Mouse (Mus musculus) olfactory bulb, adult 2 months (tissue): ENCODE data around the gene Tspan4. TPM values are rescaled to one million over a fixed set of nuclear protein-coding genes. Genes with fewer than 3 reads are reported as not detected.

Experiments
- H3K27ac ChIP-seq: fragments of 200-500 bp; 2 replicates; pipeline ENCODE4 v1.5.1; 2012; ENCODE audit warnings: low read depth, low read length; ENCODE audit not compliant: insufficient read depth
- H3K4me1 ChIP-seq: fragments of 200-500 bp; 2 replicates; pipeline ENCODE4 v1.6.1; 2012; ENCODE audit warnings: low read length; ENCODE audit not compliant: control insufficient read depth, insufficient read depth
- H3K4me3 ChIP-seq: fragments of 200-500 bp; 2 replicates; pipeline ENCODE4 v1.5.1; 2012; ENCODE audit warnings: mild to moderate bottlenecking, low read depth, low read length, moderate library complexity; ENCODE audit not compliant: insufficient read depth
- CTCF ChIP-seq: fragments of 200-500 bp; IDR thresholded peaks from 2 replicates; pipeline ENCODE4 v1.5.1; 2012; ENCODE audit warnings: low read depth, mild to moderate bottlenecking, low read length, moderate library complexity; ENCODE audit not compliant: insufficient read depth
- POLR2A ChIP-seq: fragments of 200-500 bp; IDR thresholded peaks from 2 replicates; pipeline ENCODE4 v1.6.1; 2012; ENCODE audit warnings: mild to moderate bottlenecking, low read depth, low read length, moderate library complexity; ENCODE audit not compliant: insufficient read depth
- WGBS: fragments of 180-500 bp; shearing (Covaris S2); methylation state at CpG from one replicate; pipeline ENCODE4 v1.1.7; 2018; 5-methylcytosine and 5-hydroxymethylcytosine counted together
- polyA plus RNA-seq: library from polyadenylated mRNA; stranded (reverse); fragments of >200 nt; gene quantifications from 2 replicates; pipeline ENCODE4 v1.2.4, GENCODE M21; 2012; ENCODE audit warnings: low replicate concordance; ENCODE audit not compliant: missing spikeins, insufficient read depth, insufficient read length

Gene Tspan4
- polyA plus RNA-seq, 1 experiment, result not detected

DNA sequence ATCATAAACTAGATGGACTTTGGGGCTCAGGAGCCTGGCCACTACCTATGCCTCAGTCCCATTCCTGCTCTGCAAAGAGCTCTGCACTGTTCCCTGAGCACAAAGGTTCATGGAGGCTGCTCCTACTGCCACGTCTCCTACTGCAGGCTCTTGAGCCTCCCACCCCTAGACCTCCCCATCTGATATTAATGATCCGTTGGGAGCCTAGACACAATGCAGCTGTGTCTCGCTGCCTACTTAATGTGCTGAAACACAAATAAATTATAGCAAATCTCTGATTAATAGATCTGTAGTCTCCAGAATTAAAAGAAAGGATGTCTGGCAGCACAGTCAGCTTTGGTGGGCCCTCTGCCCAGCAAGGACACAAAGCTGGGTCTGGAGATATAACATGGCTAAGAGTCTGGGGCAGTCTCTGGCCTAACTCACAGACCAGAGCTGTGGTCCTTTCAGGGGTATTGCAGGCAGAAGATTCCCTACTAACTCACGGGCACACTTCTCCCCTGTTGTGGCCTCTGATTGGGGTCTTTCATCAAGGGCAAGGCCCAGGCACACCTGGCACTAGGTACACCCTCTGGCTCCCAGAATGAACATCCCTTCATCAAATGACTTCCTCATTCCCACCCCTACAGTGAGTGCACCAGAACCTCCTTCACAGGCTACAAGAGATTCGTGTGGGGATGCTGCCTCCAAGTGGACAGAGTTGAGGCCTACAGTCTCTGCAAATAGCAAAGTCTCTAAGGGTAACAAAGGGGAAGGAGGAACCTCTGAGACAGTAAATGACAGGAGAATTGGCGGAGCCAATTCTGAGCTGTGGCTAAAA is 49.9 kb downstream of the Tspan4 start:
- H3K27ac ChIP-seq, result peak overlapping the region; percentile 64
- 22% methylated on average over 6 of the region's 6 CpGs for WGBS
- H3K4me1 ChIP-seq, result peaks cover 13% of the 10 kb centered on the region

DNA sequence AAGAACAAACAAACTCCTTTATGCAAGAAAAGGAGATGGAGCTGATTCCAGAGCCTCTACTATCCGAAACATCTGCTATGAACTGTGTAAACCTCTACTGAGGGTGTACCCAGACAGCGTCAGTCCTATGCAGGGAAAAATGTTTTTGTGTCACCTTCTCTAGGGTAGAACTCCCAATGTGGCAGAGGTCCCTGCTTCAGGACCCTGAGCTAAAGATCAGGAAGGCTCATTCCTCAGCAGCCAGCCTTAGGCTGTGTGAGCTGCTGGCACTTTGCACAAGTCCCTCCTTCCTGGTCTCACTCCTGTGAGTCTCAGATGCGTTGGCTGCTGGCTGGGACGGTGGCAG is 50.5 kb downstream of the Tspan4 start:
- TF ChIP-seq POLR2A, result no peak
- peaks cover 13% of the 10 kb centered on the region for H3K4me1 ChIP-seq
- 33% methylated on average over 4 of the region's 4 CpGs for WGBS
- H3K4me3 ChIP-seq, result no peak overlapping the region
- peak overlapping the region; percentile 64 for H3K27ac ChIP-seq

More for the DNA sequence above, 49.9 kb downstream of the Tspan4 start:
- TF ChIP-seq POLR2A, result no peak
- TF ChIP-seq CTCF, result no peak
- H3K4me3 ChIP-seq, result no peak overlapping the region

DNA sequence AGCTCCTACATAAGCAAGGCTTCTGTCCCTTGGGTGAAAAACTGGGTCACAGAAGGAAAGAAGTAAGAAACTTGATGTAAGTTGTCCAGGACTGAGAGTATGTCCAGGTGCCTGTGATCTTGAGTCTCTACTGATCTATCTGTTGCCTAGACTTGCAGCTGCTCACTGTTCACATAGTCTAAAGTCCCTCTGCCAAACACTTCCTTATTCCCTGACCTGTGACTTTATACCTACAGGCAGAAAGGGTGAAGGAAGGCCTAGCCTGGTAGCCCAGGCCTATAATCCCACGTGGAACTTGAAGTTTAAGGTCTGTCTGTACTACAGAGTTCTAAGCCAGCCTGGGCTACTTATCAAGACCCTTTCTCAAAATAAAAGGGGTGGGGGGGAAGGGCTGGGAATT is 60.5 kb downstream of the Tspan4 start:
- H3K27ac ChIP-seq, result no peak overlapping the region
- TF ChIP-seq POLR2A, result no peak
- TF ChIP-seq CTCF, result no peak
- H3K4me1 ChIP-seq, result peaks cover 5% of the 10 kb centered on the region
- no peak overlapping the region for H3K4me3 ChIP-seq
- 71% methylated on average over 1 of the region's 1 CpGs for WGBS

DNA sequence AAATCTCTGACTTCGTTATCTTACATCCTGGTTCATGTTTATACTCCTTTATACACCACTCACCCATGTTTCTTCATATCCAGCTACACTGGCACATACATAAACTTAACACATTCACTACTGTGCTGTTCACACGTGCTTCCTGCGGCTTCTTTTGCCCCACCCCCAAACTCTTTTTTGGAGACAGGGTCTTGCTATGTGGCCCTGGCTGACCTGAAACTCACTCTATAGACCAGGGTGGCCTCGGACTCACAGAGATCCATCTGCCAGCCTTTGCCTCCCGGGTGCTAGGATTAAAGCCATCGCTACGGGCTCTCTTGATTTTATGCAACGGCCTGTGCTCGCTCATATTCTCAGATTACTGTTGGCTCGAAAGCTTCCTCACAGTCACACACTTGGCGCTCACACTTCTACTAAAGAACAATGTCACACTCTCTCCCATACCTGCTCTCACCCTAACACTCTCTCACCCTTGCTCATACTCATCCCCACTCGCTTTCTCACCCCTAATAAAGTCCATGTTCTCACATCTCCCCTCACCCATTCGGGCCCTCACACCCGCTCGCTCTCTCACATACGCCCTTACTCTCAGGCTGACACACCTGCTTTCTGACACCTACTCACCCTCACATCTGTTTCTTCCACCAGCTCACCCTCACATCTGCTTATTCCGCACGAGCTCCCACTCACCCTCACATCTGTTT is 64.0 kb downstream of the Tspan4 start:
- TF ChIP-seq POLR2A (no peak), CTCF (no peak)
- 10% methylated on average over 18 of the region's 18 CpGs for WGBS
- peaks cover 5% of the 10 kb centered on the region for H3K4me1 ChIP-seq

DNA sequence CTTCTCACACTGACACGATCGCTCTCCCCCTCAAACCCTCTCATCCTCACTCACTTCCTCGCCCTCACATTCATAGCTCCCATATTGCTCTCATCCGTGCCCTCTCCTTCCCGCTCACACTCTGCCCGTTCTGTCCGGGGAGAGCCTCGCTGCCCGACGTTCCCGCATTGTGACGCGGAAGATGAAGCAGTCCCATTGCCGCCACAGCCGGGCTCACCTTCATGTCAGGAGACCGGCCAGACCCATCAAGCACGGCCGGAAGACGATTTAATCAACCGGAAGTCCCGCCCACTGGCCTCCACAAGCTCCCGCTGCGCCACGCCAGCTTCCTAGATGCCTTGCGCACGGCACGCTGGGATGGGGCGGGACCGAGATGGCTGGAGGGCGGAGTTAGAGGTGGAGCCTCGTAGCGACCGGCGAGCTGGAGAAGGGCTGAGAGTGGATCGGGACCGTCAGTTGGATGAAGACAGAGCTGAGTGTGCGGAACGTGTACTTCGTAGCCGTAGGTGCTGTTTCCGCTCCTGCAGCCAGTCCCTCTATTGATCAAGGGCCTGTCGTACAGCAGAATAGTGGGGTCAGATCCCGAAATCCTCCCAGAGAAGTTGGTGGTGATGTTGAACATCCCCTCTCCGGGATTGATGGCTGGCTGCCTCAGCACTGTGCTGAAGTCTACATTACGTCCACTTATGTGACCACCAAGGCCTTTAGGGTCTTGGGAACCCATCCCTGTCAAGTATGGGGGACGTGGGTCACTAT is 64.7 kb downstream of the Tspan4 start, which contains the start of gene Chid1:
Gene Chid1, minus strand, starts transcription at position 302 of the 756 bp plus-strand sequence.
- WGBS, result 1% methylated on average over 46 of the region's 46 CpGs
- Histone ChIP-seq H3K4me3 (peak within 1 kb of the TSS; percentile 72), H3K27ac (peak within 1 kb of the TSS; percentile 32), H3K4me1 (peaks cover 5% of the 10 kb centered on the region)
- TF ChIP-seq CTCF, result no peak
- TF ChIP-seq POLR2A, result peak; percentile 76

More for the DNA sequence above, 64.0 kb downstream of the Tspan4 start:
- H3K27ac ChIP-seq, result peak overlapping the region; percentile 32
- peak overlapping the region; percentile 72 for H3K4me3 ChIP-seq

DNA sequence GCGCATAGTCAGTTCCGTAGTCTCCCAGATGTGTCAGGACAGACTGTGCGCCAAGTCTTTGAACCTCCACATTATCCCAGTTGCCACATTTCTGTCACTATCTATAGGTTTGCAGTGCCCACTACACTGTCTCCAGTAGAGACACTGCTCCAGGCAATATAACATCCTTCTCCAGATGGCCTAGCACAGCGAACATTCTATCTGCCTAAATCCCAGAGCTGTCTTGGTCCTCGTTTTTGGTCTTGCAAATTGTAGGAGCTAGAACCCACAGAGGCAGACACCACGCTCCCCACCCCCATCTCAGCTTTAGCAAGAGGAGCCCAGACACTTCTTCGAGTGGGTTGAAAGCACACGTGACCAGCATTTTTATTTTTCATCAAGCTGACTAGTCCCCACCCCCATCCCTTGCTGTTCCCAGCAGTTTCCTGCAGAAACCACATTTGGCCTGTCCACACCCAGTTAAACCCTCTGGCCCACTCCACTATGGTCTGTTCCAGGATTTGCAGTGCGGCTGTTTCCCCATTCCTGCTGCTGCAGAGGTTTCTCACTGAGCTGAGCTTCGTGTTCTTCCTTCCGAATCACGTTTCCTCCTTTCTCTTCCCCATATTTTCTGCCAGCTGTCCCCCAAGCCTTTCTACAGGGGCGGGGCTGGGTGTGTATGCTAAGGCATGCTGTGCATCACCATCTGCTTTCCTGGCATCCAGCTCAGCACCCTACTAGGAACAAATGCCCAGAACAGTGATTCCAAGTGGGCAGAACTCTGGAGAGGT is 65.5 kb downstream of the Tspan4 start:
- TF ChIP-seq CTCF (no peak), POLR2A (no peak)
- peaks cover 5% of the 10 kb centered on the region for H3K4me1 ChIP-seq
- 46% methylated on average over 13 of the region's 13 CpGs for WGBS
- no peak overlapping the region for H3K27ac ChIP-seq
- peak overlapping the region; percentile 72 for H3K4me3 ChIP-seq

DNA sequence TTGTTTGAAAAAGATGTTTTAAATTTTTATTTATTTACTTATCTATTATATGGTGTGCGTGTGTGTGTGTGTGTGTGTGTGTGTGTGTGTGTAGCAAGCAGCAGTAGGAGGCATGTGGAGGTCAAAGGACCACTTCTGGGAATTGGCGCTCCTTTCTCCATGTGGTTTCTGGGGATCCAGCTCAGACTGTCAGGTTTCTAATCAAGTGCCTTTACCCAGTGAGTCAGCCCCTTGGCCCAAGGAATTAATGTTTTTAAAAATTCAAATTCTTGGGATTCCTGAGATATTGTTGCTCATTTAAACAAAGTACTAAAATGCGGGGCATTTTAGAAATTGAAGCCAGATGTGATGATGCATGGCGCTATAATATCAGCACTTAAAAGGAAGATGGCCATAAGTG is 66.6 kb downstream of the Tspan4 start:
- 90% methylated on average over 4 of the region's 4 CpGs for WGBS
- no peak overlapping the region for H3K4me3 ChIP-seq
- H3K27ac ChIP-seq, result no peak overlapping the region
- H3K4me1 ChIP-seq, result peaks cover 5% of the 10 kb centered on the region
- TF ChIP-seq POLR2A (no peak), CTCF (no peak)

DNA sequence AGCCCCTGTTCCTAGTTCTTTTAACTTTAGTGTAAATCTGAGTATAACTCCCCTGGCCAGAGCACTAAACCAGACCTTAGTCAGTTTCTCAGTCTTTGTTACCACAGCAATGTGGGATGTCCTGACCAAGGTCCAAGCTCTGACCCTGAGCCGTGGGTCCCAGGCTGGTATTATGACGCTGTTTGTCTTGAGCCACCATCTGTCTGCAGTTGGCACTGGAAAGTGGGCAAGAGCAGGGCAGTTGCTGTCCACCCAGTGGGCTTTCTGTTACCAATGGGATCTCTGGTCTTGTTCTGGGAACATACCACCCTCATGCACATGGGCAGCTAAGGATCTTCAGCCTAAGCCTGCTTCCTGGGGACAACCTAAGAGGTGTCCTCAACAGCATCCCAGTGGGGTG is 67.5 kb downstream of the Tspan4 start:
- Histone ChIP-seq H3K27ac (no peak overlapping the region), H3K4me1 (peaks cover 5% of the 10 kb centered on the region), H3K4me3 (no peak overlapping the region)
- TF ChIP-seq CTCF (no peak), POLR2A (no peak)
- 75% methylated on average over 2 of the region's 2 CpGs for WGBS

Other genes starting within 250 kb of the Tspan4 start
- not detected in 2 replicates for gene Phrf1, start 246.5 kb upstream of the Tspan4 start, polyA plus RNA-seq
- not detected in 2 replicates for gene Irf7, start 208.8 kb upstream of the Tspan4 start, polyA plus RNA-seq
- gene Cdhr5, start 198.5 kb upstream of the Tspan4 start, polyA plus RNA-seq, result not detected in 2 replicates
- not detected in 2 replicates for gene Sct, start 196.1 kb upstream of the Tspan4 start, polyA plus RNA-seq
- gene Drd4, start 183.2 kb upstream of the Tspan4 start, polyA plus RNA-seq, result not detected in 2 replicates
- not detected in 2 replicates for gene Deaf1, start 147.6 kb upstream of the Tspan4 start, polyA plus RNA-seq
- gene Tmem80, start 147.5 kb upstream of the Tspan4 start, polyA plus RNA-seq, result not detected in 2 replicates
- not detected in 2 replicates for gene Eps8l2, start 136.4 kb upstream of the Tspan4 start, polyA plus RNA-seq
- gene Taldo1, start 83.0 kb upstream of the Tspan4 start, polyA plus RNA-seq, result not detected in 2 replicates
- not detected in 2 replicates for gene Gatd1, start 61.1 kb upstream of the Tspan4 start, polyA plus RNA-seq
- gene Cend1, start 45.7 kb upstream of the Tspan4 start, polyA plus RNA-seq, result 518 TPM in 1 of 2 replicates, not detected in the other
- gene Slc25a22, start 37.3 kb upstream of the Tspan4 start, polyA plus RNA-seq, result not detected in 2 replicates
- gene Pidd1, start 31.2 kb upstream of the Tspan4 start, polyA plus RNA-seq, result not detected in 2 replicates
- 977 TPM in 1 of 2 replicates, not detected in the other for gene Rplp2, start 27.9 kb upstream of the Tspan4 start, polyA plus RNA-seq
- gene Pnpla2, start 20.0 kb upstream of the Tspan4 start, polyA plus RNA-seq, result not detected in 2 replicates
- gene Cracr2b, start 14.1 kb upstream of the Tspan4 start, polyA plus RNA-seq, result not detected in 2 replicates
- gene Cd151, start 7.8 kb upstream of the Tspan4 start, polyA plus RNA-seq, result not detected in 2 replicates
- gene Polr2l, start 108 bp upstream of the Tspan4 start, polyA plus RNA-seq, result not detected in 2 replicates
- not detected in 2 replicates for gene Chid1, start 64.6 kb downstream of the Tspan4 start, polyA plus RNA-seq
- gene Ap2a2, start 86.9 kb downstream of the Tspan4 start, polyA plus RNA-seq, result not detected in 2 replicates
- not detected in 2 replicates for gene Muc6, start 180.1 kb downstream of the Tspan4 start, polyA plus RNA-seq
- gene Muc2, start 215.1 kb downstream of the Tspan4 start, polyA plus RNA-seq, result not detected in 2 replicates